Mouse (Mus musculus) kidney, postnatal 36 days (tissue): ENCODE data around the gene Adat1.
"Not testable (repeated sequence)": the region's sequence is repeated elsewhere in the genome, so short reads cannot be mapped to it uniquely, and the experiment has no call there.

Experiments
- DNase-seq, 2 experiments: peaks; one replicate each; pipeline ENCODE4 v3.0.0; 2021 to 2022; ENCODE audit warnings: mixed read lengths in 2 of 2

The Adat1 gene

DNA sequence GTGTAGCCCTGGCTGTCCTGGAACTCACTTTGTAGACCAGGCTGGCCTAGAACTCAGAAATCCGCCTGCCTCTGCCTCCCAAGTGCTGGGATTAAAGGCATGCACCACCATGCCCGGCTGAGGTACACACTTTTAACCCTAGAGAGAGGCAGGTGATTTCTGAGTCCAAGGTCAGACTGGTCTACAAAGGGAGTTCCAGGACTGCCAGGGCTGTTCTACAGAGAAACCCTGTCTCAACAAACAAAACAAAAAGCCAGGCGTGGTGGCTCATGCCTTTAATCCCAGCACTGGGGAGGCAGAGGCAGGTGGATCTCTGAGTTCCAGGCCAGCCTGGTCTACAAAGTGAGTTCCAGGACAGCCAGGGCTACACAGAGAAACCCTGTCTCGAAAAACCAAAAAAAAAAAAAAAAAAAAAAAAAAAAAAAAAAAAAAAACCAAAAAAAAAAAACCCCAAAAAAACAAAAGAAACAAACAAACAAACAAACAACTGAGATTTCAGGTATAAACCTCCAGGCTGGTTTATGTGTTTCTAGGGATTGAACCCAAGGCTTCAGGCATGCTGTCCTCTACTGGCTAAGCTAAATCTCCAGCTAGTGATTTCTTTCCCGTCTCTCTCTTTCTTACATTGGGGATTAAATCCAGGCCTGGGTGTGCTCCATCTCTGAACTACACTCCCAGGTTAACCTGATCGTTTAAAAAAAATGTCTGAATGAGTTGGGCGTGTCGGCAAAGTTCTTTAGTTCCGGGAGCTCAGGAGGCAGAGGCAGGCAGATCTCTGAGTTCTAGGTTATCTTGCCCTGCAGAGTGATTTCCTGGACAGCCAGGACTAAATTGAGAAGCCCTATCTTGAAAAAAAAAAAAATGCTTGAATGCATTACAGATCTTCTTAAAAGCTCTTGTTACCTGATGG is 53.8 kb downstream of the Adat1 start:
- not testable (repeated sequence) for DNase-seq

DNA sequence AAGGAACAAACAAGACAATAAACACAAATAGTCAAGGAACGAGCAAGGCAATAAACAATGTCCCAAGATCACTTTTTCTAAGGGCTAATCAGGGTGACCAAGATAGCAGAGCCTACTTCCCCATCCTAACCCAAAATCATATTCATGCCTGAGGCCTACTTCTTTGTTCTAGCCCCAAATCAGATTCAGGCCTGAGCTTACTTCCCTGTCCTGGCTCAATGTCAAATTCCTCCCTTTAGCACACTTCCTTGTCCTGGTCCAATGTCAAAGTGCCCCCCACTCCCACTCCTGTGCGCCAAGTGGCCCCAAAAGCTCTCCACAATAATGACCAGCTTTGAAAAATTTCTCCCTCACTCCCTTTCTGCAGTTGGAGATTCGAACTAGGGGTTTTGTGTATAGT is 54.9 kb downstream of the Adat1 start:
- DNase-seq = no peak

DNA sequence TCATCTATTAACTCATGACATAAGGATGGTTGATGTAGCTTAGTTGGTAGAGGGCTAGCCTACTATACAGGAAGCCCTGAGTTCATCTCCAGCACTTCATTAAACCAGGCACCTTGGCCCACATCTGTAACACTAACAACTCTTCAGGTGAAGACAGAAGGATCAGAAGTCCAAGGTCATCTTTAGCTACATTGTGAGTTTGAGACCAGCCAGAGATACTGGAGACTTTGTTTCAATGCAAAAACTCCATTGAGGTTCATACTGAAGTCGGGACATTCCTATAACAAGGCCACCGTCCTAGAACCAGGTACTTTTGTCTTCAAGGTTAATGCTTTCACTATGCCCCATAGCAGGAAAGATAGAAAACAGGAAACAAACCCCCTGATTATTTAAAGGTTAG is 57.9 kb downstream of the Adat1 start:
- no peak for DNase-seq

DNA sequence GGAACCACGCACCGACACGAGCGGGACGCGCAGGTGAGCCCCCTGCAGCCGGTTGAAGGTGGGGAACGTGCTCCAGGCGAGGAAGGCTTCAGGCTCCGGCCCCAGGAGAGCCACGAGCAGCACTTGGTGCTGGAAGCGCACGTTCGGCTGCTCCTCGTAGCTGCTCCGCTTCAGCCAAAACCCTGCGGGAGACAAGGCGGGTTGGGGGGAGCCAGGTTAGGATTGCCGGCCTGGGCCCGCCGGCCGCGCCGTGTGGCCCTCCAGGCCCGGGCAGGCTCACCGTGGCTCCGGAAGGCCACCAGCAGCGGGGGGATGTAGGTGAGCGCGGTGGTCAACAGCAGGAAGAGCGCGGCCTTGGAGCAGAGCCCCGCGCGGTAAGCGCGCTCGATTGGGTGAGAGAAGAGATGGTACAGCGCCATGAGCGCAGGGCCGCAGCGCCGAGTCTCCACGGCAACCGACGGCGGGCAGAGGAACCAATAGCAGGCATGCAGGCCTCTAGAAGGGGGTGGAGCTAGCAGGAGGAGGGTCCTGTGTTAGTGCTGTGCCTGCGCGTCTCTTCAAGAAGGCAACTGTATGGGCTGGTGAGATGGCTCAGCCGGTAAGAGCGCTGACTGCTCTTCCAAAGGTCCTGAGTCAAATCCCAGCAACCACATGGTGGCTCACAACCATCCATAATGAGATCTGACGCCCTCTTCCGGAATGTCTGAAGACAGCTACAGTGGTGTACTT is 58.6 kb downstream of the Adat1 start, which contains the start of gene Tmem231:
Tmem231 (minus strand) TSS at position 534 of the 729 bp plus-strand sequence.
- DNase-seq = peak; percentile 94 to 95

DNA sequence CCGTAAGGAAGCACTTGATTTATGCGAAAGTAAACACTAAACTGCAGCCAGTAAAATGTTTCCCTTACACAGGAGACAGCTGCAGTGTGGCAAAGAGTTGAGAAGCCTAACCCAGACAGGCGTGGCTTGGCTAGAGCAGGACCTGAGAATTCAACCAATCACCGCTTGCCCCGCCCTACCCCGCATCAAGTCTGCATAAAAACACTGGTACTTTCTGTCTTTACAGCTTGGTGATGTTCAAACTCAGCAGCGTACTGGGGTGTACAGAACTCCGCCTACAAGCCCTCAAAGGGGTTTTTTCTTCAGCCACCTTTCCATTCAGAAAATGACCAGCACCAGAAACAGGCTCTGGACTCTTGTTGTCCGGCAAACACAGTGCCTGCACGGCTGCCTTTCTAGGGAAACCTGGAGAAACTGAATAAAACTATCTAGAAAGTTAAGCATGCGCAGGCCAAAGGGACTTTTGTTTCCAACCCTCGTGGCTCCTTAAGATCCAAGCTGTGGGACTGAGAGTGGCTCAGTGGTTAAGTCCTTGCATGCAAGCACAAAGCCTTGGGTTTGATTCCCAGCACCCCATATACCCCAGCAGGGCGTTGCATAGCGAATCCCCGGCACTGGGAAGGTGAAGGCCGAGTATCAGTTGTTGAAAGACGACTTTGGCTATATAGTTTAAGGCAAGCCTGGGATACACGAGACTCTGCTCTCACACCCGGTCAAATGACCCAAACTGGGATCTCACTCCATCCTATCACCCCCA is 59.3 kb downstream of the Adat1 start:
- DNase-seq = peak; percentile 83 to 85

DNA sequence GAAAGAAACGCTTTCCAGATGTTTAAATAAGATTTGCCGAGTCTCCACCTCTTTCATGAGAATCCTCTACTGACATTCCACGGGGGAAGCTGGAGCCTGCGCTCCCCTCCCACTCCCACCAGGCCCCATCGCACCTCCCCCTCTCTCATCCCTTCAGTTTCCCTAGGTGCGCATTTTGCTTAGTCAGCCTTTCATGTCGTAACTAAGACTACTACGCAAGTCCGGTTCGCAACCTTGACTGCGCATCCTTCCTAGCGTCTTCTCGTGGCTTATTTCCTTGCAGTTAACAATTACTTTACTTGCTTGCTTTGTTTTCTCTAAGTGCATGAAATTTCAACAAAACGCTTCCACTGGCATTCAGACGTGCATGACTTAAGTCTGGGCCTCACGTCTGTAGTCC is 60.4 kb downstream of the Adat1 start:
- DNase-seq = no peak

DNA sequence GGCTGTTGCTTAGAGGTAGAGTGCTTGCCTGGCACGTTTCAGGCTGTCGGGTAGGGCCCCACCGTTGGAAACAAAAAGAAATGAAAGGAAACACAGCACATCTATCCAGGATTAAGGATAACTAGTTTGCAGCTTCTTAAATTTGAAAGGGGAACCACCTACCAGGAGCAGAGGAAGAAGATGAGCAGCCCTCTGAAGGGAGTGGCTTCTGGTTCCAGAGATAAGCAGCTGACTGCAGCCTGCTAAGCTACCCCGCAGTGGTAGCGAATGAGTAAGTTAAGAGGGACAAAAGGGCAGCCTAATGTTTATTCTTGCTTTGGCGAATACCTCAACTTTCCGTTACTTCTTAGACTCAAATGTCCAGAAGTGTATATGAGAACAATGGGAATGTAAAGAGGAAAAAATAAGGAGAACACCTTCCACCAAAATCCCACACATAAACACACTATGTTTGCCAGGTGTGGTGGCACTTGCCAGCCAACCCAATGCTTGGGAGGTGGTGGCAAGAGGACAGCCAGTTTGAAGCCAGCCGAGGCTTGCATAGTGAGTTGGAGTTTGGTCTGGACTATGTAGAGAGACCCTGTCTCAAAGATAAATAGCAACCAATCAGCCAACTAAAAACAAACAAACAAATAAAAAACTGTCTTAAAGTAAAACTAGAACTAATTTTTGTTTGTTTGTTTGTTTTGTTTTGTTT is 62.3 kb downstream of the Adat1 start:
- no peak for DNase-seq

DNA sequence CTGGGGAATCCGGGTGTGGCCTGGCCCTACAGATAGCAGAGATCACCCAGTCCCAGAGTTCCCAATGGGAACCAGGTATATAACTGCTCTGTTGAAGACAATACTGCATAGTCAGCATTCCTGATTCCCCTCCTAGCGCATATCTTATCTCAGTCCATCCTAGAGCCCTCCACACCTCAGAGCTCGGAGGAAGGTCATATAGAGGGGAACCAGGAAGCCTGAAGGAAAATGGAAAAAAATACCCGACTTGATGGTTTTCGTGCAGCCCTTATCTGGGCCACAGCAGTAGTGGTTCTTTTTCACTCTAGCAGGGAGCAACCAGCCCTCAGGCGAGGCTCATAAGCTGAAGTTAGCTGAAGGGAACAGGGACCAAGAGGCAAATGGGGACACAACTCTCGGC is 67.1 kb downstream of the Adat1 start:
- no peak for DNase-seq

DNA sequence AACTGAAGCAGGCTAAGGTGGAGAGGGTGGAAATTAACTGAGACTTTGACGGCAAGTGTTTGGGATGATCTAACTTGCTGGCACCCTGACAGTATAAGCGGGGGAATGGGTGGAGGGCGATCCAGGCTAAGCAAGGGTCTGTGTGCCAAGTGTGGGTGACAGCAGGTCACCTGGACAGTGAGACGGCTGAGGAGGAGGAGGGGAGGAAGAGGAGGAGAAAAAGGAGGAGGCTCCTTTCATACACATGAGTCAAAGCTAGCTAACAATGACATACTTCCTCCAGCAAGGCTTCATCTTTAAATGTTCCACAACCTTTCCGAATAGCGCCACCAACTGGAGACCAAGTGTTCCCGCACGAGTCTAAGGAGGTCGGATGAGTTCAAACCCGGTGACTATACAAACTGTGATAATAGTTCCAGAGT is 68.7 kb downstream of the Adat1 start:
- DNase-seq = peak; percentile 49 to 74

DNA sequence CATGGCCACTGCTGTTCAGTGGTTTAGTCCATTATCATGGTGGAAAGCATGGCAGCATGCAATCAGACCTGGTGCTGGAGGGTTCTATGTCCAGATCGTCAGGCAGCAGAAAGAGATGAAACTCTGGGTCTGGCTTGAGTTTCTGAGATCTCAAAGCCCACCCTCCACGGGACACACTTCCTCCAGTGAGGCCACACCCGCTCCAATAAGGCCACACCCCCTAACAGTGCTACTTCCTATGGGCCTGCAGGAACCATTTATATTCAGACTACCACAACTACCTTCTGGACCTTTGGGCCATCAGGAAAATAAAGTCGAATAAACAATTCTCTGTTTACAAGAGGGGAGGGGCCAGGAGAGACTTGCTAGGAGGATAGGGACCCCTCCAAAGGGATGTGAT is 71.1 kb downstream of the Adat1 start:
- no peak for DNase-seq

DNA sequence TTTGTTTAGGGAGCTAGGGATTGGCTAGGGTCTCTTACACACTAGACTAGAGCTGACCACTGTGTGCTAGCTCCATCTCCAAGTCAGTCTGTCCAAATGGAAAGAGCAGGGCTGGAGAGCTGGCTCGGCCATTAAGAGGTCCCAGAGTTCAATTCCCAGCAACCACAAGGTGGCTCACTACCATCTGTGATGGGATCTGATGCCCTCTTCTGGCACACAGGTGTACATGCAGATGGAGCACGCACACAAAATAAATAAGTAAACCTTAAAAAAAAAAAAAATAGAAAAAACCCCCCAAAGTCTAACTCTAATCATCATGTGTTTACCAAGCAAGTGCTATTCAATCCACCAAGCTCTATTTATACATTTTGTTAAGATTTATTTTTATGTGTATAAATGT is 72.4 kb downstream of the Adat1 start:
- DNase-seq = no peak
